Mouse (Mus musculus) C2C12 (cell line): ENCODE measurements at regions not wholly inside any gene's neighbourhood (a gene's known extent, or its start where the extent isn't known, plus 50 kb on each side); places are given as distances from the start of the nearest gene placed in this dataset.

Experiments
- CEBPB ChIP-seq: IDR thresholded peaks from one replicate; pipeline ENCODE4 v1.6.1; 2011; ENCODE audit warnings: low read depth, mild to moderate bottlenecking, control low read depth, moderate library complexity
- CTCF ChIP-seq: IDR thresholded peaks from one replicate; pipeline ENCODE4 v1.5.1; 2011; ENCODE audit not compliant: control insufficient read depth, insufficient read depth, insufficient read length
- FOSL1 ChIP-seq: IDR thresholded peaks from one replicate; pipeline ENCODE4 v1.8.0; 2011; ENCODE audit warnings: mild to moderate bottlenecking, low read length; ENCODE audit not compliant: poor library complexity, insufficient read depth, severe bottlenecking

DNA sequence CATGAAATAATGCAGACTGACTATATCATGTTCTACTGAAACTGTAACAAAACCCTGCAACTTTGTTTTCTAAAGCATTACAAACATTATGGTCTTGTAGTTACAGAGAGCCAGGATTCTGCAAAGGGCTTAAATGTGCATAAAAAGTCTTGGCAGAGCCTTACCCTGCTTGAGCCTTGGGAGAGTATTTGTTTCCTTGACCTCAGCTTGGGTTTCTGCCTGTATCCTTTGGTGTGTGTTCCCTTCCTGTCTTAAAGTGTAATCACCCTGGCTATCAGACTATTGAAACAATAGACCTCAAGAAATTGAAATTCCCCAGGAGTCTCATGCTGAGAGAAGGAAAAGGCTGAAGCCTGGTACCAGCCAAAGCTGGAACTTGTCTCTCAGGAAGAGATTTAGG, 577.4 kb upstream of the Tle4 start:
- TF ChIP-seq CTCF (no peak), CEBPB (no peak), FOSL1 (no peak)
